In genomic region chr7:97841311-97841710, GRCm38 (mm10) we compare ENCODE assay signal across 15 mouse cellular contexts. TPM values are rescaled to one million over a fixed set of nuclear protein-coding genes. Genes with fewer than 3 reads are reported as not detected.
DNase-seq lines count a peak whose midpoint lies in the region; ATAC-seq and TF ChIP-seq lines count a peak whose summit lies in the region.
"Had no signal": no experiment of that assay in that cellular context is flagged by ENCODE, and none has a peak within 500 bp of the region (broad histone marks: within the 10 kb centered on the region; RNA-seq: fewer than 3 reads in every experiment).

No protein-coding gene starts in this region.

- no peak overlapping the region for H3K27ac ChIP-seq in kidney, adult 2 months (ENCODE audit: insufficient read depth, low read depth, low read length)
- H3K27ac ChIP-seq: heart, embryonic 10.5 days; hindbrain, embryonic 13.5 days; kidney, embryonic 15.5 days; limb, embryonic 12.5 days; midbrain, embryonic 10.5 days; stomach, postnatal 0 days had no signal

- WGBS in kidney, adult 2 months: 57% methylated on average over 5 of the region's 5 CpGs

- no peaks in the 10 kb centered on the region for H3K36me3 ChIP-seq in kidney, adult 2 months (ENCODE audit: control insufficient read depth, insufficient read depth, low read length)
- no peaks in the 10 kb centered on the region for H3K36me3 ChIP-seq in myocyte (ENCODE audit: control insufficient read depth, insufficient read depth)
- H3K36me3 ChIP-seq: heart, embryonic 10.5 days; hindbrain, embryonic 13.5 days; kidney, embryonic 15.5 days; limb, embryonic 12.5 days; midbrain, embryonic 10.5 days had no signal

- H3K4me3 ChIP-seq in kidney, adult 2 months (ENCODE audit: insufficient read depth, low read depth, low read length): no peak overlapping the region
- no peak overlapping the region for H3K4me3 ChIP-seq in myocyte
- H3K4me3 ChIP-seq: heart, embryonic 10.5 days; hindbrain, embryonic 13.5 days; kidney, embryonic 15.5 days; limb, embryonic 12.5 days; midbrain, embryonic 10.5 days had no signal

- ATAC-seq in inflammation-experienced regulatory T-cells, adult 6 months: no peak
- ATAC-seq: liver, postnatal 0 days had no signal

- no peak overlapping the region for H3K4me2 ChIP-seq in myocyte (ENCODE audit: low read depth)
- H3K4me2 ChIP-seq: hindbrain, embryonic 13.5 days; kidney, embryonic 15.5 days; limb, embryonic 12.5 days had no signal

- H3K79me2 ChIP-seq in myocyte (ENCODE audit: control insufficient read depth, insufficient read depth): peaks cover 54% of the 10 kb centered on the region

- peaks cover 6% of the 10 kb centered on the region; the same call in 1 of the 2 replicates for H3K4me1 ChIP-seq in kidney, adult 2 months (ENCODE audit: control insufficient read depth, insufficient read depth, low read length)

- peak; percentile 23 for DNase-seq in kidney, adult 2 months
- no peak for DNase-seq in kidney, postnatal 25 days
- DNase-seq in NIH3T3 (ENCODE audit: low read depth): peak; percentile 11
- DNase-seq in cerebellum, adult 9-11 months: peak; percentile 59
- DNase-seq in heart, adult 11 months: no peak
- DNase-seq: adrenal gland, postnatal 10 days; liver, postnatal 0 days had no signal

- H3K27me3 ChIP-seq in kidney, adult 2 months (replicated peaks; ENCODE audit: control insufficient read depth, insufficient read depth, low read length): no peaks in the 10 kb centered on the region
- H3K27me3 ChIP-seq in myocyte (ENCODE audit: control insufficient read depth, insufficient read depth, insufficient read length): no peaks in the 10 kb centered on the region
- H3K27me3 ChIP-seq: hindbrain, embryonic 13.5 days; kidney, embryonic 15.5 days; limb, embryonic 12.5 days had no signal

- TF ChIP-seq POLR2A in kidney, adult 2 months (IDR thresholded peaks at IDR 0.05; ENCODE audit: low read depth, low read length): no peak
- TF ChIP-seq POLR2A in myocyte (IDR thresholded peaks at IDR 0.05; ENCODE audit: insufficient read length, low read depth): no peak

- H3ac ChIP-seq in myocyte (ENCODE audit: control insufficient read depth, insufficient read length): no peak overlapping the region

- no peak for TF ChIP-seq CTCF in kidney, adult 2 months (conservative IDR thresholded peaks at IDR 0.05; ENCODE audit: insufficient read depth, insufficient read length, low read depth, low read length)

TF ChIP-seq in myocyte, 11 proteins besides CTCF, POLR2A, EP300 and RAD21:
- TF ChIP-seq MYOD1 (IDR thresholded peaks at IDR 0.05; ENCODE audit: control insufficient read depth in 1 of 3, insufficient read length in 2 of 3, low read depth in 2 of 3) (peak; percentile 46 to 80 (median 77)), TCF3 (IDR thresholded peaks at IDR 0.05; ENCODE audit: insufficient read length, low read depth) (no peak), MYOG (IDR thresholded peaks at IDR 0.05; ENCODE audit: control insufficient read depth in 1 of 3, insufficient read depth in 1 of 3, insufficient read length in 2 of 3, low read depth in 2 of 3) (peak in 1 of 3 experiments; percentile 29), TCF12 (IDR thresholded peaks at IDR 0.05; ENCODE audit: insufficient read depth, poor library complexity, severe bottlenecking) (no peak), MAX (IDR thresholded peaks at IDR 0.05; ENCODE audit: low read depth) (no peak)

RNA-seq across cellular contexts. Expression of gene Pak1, which starts 53.0 kb away (rescaled TPM):
- 25.1 and 30.3 TPM in 2 replicates for polyA plus RNA-seq in kidney, adult 2 months (2012; rRNA removed)
- 33.2 TPM for polyA plus RNA-seq in myocyte (2012; fragmentation: generic; extraction: Trizol)
- 1 to 10 TPM; 1.7 to 4.1 (median 2.2) TPM for polyA plus RNA-seq in inflammation-experienced regulatory T-cells, adult 6 months (2017; shearing (Covaris generic))

Comparison
In these comparisons a context has a peak if more than half of its experiments do, and no peak if none do; other contexts are left out.
1. DNase-seq: peak in kidney, adult 2 months (single experiment), NIH3T3 (single experiment) and cerebellum, adult 9-11 months (single experiment); none in kidney, postnatal 25 days (0 of 2) and heart, adult 11 months (single experiment).